Mouse (Mus musculus) R1 (cell line): ENCODE results near the gene Stmn1.
"Not testable (repeated sequence)": the region's sequence is repeated elsewhere in the genome, so short reads cannot be mapped to it uniquely, and the experiment has no call there.

Experiments used
- DNase-seq: peaks from one replicate; pipeline ENCODE4 v3.0.0-alpha.2; 2018; ENCODE audit warnings: low read depth, low spot score

Gene Stmn1

DNA sequence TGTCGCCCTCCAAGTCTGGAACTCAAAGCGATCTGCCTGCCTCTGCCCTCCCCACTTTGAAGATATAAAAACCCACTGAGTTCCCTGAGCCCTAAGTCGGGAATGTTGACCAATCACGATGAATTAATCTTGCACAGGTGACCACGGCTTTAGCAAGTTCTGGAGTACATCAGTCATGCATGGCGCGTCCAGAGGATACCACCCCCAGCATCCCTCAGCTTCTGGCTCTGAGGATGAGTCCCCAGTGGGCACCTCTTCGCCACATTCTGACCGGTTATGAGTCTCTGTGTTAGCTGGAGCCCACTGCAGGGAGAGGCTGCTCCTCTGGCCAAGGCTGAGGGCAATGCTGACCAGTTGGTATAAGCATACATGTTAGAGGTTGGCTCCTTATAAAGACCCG is 16.1 kb downstream of the Stmn1 start:
- DNase-seq = no peak

DNA sequence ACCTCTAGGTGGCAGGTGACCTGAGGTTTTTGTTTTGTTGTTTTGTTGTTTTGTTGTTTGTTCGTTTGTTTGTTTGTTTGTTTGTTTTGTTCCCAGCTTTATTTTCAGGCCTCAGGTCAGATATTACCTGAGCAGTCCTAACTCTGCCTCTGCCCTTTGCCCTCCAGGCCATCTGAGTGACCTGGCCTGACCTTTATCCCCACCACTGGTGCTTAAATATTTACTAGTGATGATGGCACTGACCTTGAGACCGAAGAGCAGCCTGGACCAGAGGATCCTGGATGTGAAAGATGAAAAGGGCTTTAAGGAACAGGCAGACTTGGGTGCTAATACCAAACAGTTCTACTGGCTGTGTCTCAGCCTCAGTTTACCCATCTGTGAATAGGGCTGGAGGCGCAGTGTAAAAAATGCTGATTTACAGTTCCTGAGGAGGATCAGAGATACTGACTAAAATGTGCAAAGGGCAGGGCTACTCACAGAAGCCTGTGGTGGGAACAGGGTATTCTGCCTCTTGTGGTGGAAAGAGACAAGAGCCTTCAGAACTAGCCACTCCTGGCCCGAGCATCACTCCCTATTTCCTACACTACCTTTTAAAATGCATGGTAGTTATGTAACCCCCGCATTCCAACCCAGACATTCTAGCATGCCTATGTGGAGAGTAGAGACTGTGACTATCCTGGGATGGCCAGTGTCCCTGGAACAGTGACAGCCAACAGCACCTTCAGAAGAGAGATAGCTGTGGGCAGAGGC is 17.2 kb downstream of the Stmn1 start:
- DNase-seq = peak; percentile 62

DNA sequence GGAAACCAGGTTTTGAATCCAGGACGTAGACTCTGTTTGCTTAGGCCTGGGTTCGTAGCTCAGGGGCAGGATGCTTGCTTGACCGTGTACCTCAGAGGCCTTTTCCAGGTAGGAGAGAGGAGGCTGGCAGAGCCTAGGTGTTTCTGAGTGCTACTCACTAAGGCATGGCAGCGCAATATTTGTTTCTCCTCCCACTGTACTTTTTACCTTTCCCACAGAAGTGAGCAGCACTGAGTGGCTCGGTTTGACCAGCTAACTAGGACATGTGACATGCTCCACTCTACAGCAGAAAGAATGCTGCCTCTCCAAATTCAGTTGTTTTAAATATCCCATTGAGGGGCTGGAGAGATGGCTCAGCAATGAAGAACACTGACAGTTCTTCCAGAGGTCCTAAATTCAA is 20.1 kb downstream of the Stmn1 start:
- DNase-seq = no peak

- no peak for DNase-seq
Measured at GRCm38 (mm10) chr4:134489986-134490665, 22.0 kb downstream of the Stmn1 start.

DNA sequence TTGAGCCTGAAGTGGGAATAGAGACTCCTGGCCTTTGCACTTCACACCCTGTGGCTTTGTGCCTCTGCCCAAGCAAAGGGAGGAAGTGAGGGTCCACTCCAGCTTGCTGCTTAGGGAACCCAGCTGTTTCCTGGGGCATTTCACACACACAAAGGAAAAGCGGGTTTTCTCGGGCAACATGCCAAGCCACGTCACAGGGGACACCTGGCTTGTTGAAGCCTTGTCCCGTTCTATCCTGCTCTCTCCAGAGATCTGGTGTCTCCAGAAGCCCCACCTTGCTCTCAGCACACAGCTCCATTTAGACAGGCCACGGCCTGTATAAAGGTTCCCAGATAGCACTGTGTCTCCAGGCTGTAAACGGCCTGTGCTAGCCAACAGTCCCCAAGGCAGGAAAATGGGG is 23.6 kb downstream of the Stmn1 start:
- no peak for DNase-seq

GRCm38 (mm10) chr4:134494161-134494560 is 26.0 kb downstream of the Stmn1 start:
- peak; percentile 66 for DNase-seq

GRCm38 (mm10) chr4:134494780-134495545 is 26.8 kb downstream of the Stmn1 start:
- DNase-seq = peak; percentile 86

- DNase-seq = no peak
Measured at GRCm38 (mm10) chr4:134495546-134495923, 27.4 kb downstream of the Stmn1 start.

DNA sequence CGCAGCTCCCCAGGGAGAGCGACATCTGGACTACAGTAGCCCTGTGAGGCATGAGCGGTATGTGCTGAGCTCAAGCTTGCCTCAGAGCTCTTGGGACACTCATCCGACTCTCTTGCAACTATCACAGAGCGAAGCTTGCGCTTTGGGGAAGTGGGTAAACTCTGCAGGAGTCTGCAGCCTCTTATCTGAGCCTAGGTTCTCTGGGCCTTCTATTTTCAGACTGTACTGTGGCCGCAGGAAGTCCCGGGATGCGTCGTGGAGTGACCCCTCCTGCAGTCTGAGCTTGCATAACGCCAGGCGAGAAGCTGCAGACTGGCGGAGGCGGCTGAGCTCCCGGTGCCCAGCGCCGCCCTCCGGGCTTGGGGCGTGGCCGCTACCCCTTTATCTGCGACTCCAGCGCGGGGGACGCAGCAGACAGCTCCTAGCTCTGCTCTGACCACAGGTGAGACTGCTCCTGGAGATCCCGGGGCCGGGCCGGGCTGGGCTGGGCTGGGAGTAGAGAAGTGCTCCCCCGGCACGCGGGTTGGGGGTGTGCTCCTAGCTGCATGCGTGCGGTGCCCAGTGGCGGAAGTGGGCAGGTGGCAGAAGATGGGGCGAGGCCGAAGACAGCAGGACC is 28.6 kb downstream of the Stmn1 start, which contains the start of gene Paqr7:
TSS of gene Paqr7 (plus strand) at position 103 of the 616 bp plus-strand sequence.
- no peak for DNase-seq

DNA sequence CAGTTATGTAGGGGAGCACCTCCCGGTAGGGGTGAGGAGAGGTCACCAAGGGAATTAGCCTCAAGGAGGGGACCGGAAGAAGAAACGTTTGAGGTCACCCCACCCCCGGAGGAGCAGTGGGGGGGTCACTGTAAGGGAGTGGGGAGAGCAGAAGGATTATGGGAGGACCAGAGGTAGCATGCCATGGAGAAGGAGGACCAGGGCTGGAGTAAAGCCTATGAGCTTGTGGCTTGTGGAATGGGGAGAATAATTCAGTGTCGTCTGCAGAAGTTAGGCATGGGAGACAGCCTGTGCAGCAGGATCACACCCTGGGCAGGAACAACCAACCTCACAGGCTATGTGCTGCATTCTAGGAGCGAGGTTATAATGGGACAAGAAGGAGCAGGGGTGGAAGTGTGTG is 29.1 kb downstream of the Stmn1 start:
- DNase-seq = no peak

DNA sequence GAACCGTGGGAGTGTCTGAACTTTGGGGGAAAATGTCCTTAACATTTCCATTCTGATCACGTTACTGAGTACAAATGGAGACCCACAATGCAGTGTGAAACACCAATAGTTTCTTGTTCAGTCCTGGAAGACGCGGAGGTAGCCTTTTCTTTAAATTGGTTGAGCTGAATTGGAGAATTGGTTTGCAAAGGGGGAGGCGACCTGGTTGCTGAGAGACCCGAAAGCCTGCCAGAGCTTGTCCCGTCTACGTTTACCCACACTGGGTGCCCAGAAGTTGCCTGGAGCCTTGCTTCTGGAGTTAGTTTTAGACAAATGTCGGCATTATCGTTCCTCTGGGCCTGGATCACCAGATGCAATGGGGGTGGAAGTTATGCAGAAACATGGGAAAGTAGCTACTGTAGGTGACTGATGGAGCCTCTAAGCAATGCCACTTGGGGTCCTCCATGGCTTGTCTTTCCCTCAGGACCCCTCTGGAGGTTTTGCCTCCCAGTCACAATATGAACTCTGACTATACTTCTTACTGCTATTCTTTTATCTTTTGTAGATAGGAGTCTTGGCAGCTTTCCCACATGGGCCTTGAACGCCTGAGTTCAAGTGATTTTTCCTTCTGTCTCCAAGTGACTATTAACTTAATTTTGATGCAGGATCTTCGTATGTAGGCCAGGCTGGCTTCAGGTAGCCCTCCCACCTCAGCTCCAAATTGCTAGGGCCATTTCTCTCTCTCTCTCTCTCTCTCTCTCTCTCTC is 30.0 kb downstream of the Stmn1 start:
- no peak for DNase-seq

DNA sequence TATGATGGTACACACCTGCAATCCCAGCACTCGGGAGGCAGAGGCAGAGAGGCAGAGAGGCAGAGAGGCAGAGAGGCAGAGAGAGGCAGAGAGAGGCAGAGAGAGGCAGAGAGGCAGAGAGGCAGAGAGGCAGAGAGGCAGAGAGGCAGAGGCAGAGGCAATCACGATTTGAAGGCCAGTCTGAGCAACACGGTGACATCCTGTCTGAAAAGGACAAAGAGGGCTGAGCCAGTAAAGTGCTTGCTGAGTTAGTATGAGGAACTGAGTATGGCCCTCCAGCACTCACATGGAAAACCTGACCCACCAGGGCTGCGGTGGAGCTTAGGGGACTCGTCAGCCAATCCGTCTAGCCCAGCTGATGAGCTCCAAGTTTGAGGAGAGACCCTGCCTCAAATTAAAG is 30.9 kb downstream of the Stmn1 start:
- DNase-seq = not testable (repeated sequence)

DNA sequence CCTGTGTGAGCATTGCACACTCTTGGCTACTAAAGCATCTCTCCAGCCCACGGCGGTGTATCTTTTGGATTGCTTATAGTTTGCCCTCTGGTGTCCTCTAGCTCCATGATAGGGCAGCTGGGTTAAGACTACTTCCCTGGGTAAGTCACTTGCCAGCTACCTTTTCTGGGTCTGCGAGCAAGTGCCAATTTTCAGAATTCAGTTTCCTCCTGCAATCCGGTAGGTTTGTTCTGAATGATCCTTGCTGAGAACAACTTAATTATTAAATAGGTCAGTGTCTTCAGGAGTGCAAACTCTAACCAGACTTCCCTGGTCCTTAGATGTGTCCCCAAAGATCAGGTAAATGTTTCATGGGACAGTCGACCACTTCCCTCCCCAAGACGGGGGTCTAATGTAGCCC is 33.0 kb downstream of the Stmn1 start:
- no peak for DNase-seq

- DNase-seq = no peak
Measured at GRCm38 (mm10) chr4:134503686-134504357, 35.7 kb downstream of the Stmn1 start.

GRCm38 (mm10) chr4:134505303-134505789 is 37.2 kb downstream of the Stmn1 start:
- DNase-seq = no peak

DNA sequence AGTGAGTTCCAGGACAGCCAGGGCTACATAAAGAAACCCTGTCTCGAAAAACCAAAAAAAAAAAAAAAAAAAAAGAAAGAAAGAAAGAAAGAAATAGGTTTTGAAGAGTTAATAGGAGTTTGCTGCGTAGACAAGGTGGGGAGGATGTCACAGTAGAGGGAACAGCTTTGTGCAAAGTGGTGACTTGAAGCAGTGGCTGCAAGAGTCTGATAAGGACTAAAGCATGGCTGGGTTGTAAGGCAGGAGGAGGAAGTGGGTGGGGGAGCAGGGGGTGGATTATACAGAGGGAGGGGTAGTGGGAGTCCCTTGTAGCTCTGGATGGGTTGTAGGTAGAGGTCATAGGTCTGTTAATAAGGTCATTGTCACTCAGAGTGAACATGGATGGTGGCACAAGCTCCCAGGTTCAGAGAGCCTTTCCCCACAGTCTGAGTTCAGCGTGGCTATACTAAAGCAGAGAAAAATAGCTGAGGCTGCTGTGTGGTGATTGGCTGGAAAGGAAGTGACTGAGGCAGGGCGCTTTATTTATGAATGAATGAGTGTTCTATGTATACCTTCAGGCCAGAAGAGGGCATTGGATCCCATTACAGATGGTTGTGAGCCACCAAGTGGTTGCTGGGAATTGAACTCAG is 38.0 kb downstream of the Stmn1 start:
- no peak for DNase-seq

GRCm38 (mm10) chr4:134506713-134507112 is 38.6 kb downstream of the Stmn1 start:
- no peak for DNase-seq

- DNase-seq = no peak
Measured at GRCm38 (mm10) chr4:134510396-134510795, 42.3 kb downstream of the Stmn1 start.

DNA sequence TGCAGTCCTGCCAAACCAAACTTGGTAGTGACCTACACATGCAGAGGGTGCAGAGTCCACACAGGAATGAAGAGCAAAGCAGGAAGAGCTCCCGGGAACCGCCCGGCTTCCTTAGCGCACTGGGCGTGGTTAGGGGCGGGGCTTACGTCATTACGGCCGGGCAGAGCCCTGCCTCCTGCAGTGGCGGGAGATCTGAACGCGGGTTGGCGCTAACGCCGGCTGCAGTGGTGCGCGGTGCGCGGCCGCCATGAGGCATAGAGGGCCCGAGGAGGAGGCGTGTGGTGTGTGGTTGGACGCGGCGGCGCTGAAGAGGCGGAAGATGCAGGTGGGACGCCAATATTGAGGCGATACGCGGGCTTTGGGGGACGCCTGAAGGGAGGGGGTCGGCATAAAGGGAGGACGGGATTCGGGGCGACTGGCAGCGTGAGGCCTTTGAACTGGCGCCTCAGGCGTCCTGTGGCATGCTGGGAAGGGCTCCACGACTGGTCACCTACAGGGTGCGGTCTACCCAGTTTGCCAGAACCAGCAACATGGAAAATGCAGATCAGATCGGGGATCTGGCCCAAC is 42.8 kb downstream of the Stmn1 start, which contains the start of gene Aunip:
TSS of gene Aunip (plus strand) at position 155 of the 567 bp plus-strand sequence.
- DNase-seq = peak; percentile 92

- DNase-seq = no peak
Measured at GRCm38 (mm10) chr4:134511730-134512129, 43.6 kb downstream of the Stmn1 start.
